Mouse (Mus musculus): ENCODE results near the gene Gm10974. TPM values are rescaled to one million over a fixed set of nuclear protein-coding genes. Genes with fewer than 3 reads are reported as not detected.

The Gm10974 gene
- polyA plus RNA-seq, 1 experiment from 2014 or later, result not detected

- WGBS, result 72% methylated on average over 2 of the region's 2 CpGs
- Histone ChIP-seq H3K9me3 (0 out of 2 replicates have a peak, but pooled peaks cover 5% of the 10 kb centered on the region), H3K4me2 (no peak overlapping the region), H3K4me3 (replicated peaks) (no peak overlapping the region), H3K4me1 (peaks cover 6% of the 10 kb centered on the region), H3K9ac (no peak overlapping the region), H3K27me3 (replicated peaks) (no peaks in the 10 kb centered on the region), H3K27ac (no peak overlapping the region), H3K36me3 (0 out of 2 replicates have a peak, but pooled peaks cover 5% of the 10 kb centered on the region)
- ATAC-seq (ENCODE audit: insufficient read depth, low FRiP score, low read depth), result no peak
Measured at GRCm38 (mm10) chr7:66365411-66365810, 294 bp upstream of the Gm10974 start.

GRCm38 (mm10) chr7:66369071-66369933 is 3.6 kb downstream of the Gm10974 start:
- Histone ChIP-seq H3K9me3 (no peaks in the 10 kb centered on the region), H3K9ac (no peak overlapping the region), H3K4me2 (no peak overlapping the region), H3K4me3 (replicated peaks) (no peak overlapping the region), H3K36me3 (no peaks in the 10 kb centered on the region), H3K27ac (peak overlapping the region; percentile 31; the same call in 1 of the 2 replicates), H3K4me1 (peaks cover 6% of the 10 kb centered on the region), H3K27me3 (replicated peaks) (no peaks in the 10 kb centered on the region)
- WGBS, result 59% methylated on average over 5 of the region's 5 CpGs
- no peak for ATAC-seq (ENCODE audit: insufficient read depth, low FRiP score, low read depth)

- WGBS, result 54% methylated on average over 5 of the region's 5 CpGs
- H3K9me3 ChIP-seq, result no peaks in the 10 kb centered on the region
- H3K27ac ChIP-seq, result no peak overlapping the region
- no peaks in the 10 kb centered on the region for H3K36me3 ChIP-seq
- H3K4me1 ChIP-seq, result peaks cover 6% of the 10 kb centered on the region
- no peak overlapping the region for H3K4me2 ChIP-seq
- peak; percentile 20; the same call in 1 of the 2 replicates for ATAC-seq (ENCODE audit: insufficient read depth, low FRiP score, low read depth)
- H3K4me3 ChIP-seq (replicated peaks), result no peak overlapping the region
- no peak overlapping the region for H3K9ac ChIP-seq
- no peaks in the 10 kb centered on the region for H3K27me3 ChIP-seq (replicated peaks)
Measured at GRCm38 (mm10) chr7:66369934-66370445, 4.3 kb downstream of the Gm10974 start.

DNA sequence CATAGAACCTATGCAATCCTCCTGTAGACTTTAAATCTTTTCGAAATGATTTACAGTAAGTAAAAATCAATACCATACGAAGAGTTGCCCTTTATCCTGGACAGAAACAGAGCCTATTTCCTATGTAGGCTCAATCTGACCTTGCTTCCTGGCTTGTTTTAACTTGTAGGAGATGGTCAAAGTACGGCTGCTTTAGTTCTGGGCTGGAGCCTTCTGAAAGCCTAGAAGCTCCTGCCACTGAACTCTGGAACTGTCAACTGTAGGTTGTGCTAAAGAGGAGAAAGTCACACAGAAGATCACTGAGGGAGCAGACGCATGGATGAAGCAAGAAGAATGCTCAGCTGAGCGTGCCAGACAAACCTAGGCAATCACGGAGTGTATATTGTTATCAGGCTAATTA is 5.3 kb downstream of the Gm10974 start:
- Histone ChIP-seq H3K4me3 (replicated peaks) (no peak overlapping the region), H3K9me3 (no peaks in the 10 kb centered on the region), H3K27ac (no peak overlapping the region), H3K4me1 (peaks cover 6% of the 10 kb centered on the region), H3K9ac (no peak overlapping the region), H3K27me3 (replicated peaks) (no peaks in the 10 kb centered on the region), H3K4me2 (no peak overlapping the region), H3K36me3 (no peaks in the 10 kb centered on the region)
- 74% methylated on average over 6 of the region's 6 CpGs for WGBS
- ATAC-seq (ENCODE audit: insufficient read depth, low FRiP score, low read depth), result no peak

DNA sequence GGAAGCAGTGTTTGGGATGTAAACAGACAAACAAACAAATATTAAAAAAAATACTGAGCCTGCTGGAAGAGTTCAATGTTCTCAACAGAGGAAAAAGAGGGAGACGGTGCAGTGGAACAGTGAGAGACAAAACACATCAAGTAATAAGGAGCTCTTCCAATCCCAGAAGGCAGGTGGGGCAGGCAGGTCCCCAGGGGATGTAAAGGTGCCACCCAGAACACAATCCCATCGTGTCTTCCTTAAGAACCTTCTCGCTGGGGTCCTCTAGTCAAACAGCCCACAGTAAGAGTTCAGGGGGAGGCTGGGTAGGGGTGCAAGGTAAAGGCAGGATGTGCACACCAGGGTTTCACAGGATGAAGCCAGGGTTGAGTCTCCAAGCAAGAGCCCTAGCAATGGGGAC is 7.7 kb downstream of the Gm10974 start:
- no peaks in the 10 kb centered on the region for H3K9me3 ChIP-seq
- no peak overlapping the region for H3K4me3 ChIP-seq (replicated peaks)
- peaks cover 6% of the 10 kb centered on the region for H3K4me1 ChIP-seq
- 89% methylated on average over 3 of the region's 3 CpGs for WGBS
- no peak overlapping the region for H3K27ac ChIP-seq
- no peak overlapping the region for H3K9ac ChIP-seq
- no peak for ATAC-seq (ENCODE audit: insufficient read depth, low FRiP score, low read depth)
- H3K27me3 ChIP-seq (replicated peaks), result no peaks in the 10 kb centered on the region
- H3K4me2 ChIP-seq, result no peak overlapping the region
- no peaks in the 10 kb centered on the region for H3K36me3 ChIP-seq

DNA sequence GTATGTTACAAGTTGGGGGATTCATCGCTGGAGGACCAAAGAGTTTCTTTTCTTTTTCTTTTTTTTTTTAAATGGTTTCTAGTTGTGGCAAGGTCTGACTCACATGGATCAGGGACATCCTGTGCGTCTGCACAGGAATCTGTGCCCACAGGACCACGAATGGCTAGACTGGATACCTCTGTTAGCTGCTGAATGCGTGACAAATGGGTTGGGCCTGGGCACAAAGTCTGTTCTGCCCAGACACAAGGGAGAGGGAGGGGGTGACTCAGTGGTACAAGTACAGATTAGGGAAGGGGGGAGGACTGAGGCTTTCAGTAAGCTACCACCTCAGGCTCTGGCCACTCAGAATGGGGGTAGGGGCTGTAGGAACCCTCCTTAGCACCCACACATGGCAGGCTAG is 10.0 kb downstream of the Gm10974 start:
- Histone ChIP-seq H3K9ac (no peak overlapping the region), H3K4me1 (no peaks in the 10 kb centered on the region), H3K9me3 (no peaks in the 10 kb centered on the region), H3K27me3 (replicated peaks) (no peaks in the 10 kb centered on the region), H3K4me3 (replicated peaks) (no peak overlapping the region), H3K27ac (peak overlapping the region; percentile 82), H3K4me2 (no peak overlapping the region), H3K36me3 (no peaks in the 10 kb centered on the region)
- no peak for ATAC-seq (ENCODE audit: insufficient read depth, low FRiP score, low read depth)
- WGBS, result 82% methylated on average over 4 of the region's 4 CpGs

DNA sequence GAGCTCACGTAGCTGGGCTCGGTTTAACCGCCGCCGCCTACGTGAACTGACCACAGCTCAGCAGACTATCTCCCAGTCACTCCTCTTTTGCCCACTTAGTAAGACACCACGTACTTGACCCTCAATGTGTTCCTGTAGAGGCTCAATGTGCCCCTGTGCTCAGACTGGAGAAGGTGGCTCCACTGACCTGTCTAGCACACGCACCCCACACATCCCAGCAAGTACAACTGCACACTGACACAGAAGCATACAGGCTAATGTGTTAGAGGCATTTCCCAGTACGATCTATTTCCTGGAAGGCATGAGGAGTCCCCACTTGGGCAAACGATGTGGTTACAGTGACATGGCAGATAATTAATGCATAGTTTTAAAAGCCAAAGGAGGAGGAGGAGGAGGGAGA is 10.9 kb downstream of the Gm10974 start:
- H3K4me3 ChIP-seq (replicated peaks), result no peak overlapping the region
- no peaks in the 10 kb centered on the region for H3K9me3 ChIP-seq
- H3K4me2 ChIP-seq, result no peak overlapping the region
- H3K9ac ChIP-seq, result no peak overlapping the region
- ATAC-seq (ENCODE audit: insufficient read depth, low FRiP score, low read depth), result peak; percentile 55; the same call in 1 of the 2 replicates
- H3K27ac ChIP-seq, result peak overlapping the region; percentile 82
- no peaks in the 10 kb centered on the region for H3K4me1 ChIP-seq
- 71% methylated on average over 10 of the region's 10 CpGs for WGBS
- H3K27me3 ChIP-seq (replicated peaks), result no peaks in the 10 kb centered on the region
- no peaks in the 10 kb centered on the region for H3K36me3 ChIP-seq

DNA sequence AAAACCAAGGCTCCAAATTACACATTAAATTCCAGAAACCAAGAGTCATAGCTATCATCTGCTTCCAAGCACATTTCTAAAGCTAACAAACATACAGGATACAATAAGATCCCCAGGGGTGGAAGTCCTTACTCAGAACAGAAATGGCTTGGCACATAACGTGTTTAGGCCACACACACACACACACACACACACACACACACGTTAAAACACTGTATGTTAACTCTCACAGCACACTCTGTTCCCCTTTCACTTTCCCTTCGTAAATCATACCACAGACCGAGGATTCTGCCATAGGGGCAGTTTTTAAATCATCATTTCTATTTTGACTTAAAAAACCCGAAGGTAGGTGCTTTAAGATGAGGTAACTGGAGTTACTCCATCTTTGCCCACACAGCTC is 18.5 kb downstream of the Gm10974 start:
- no peak overlapping the region for H3K9ac ChIP-seq

DNA sequence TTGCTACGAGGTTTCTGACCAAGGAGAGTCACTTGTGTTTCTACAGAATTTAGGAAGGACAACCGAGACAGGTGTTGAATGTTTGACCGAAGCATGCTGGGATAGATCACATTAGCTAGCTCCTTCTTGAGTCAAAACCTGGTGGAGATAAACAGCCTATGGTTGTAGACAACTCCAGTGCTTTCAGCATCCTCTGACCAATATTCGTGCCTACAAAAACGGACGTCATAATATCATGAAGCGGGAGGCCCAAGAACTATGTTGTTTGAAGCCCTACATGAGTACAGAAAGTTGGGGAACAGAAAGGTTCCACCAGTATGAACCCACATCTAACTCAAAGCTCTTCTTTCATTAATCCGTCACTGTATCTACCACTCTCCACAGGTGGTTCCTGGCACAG is 19.2 kb downstream of the Gm10974 start:
- H3K4me1 ChIP-seq, result peaks cover 13% of the 10 kb centered on the region
- H3K36me3 ChIP-seq, result no peaks in the 10 kb centered on the region
- H3K4me2 ChIP-seq, result no peak overlapping the region
- H3K27me3 ChIP-seq (replicated peaks), result no peaks in the 10 kb centered on the region
- no peak overlapping the region for H3K9ac ChIP-seq
- H3K4me3 ChIP-seq (replicated peaks), result no peak overlapping the region
- ATAC-seq (ENCODE audit: insufficient read depth, low FRiP score, low read depth), result no peak
- no peak overlapping the region for H3K27ac ChIP-seq
- no peaks in the 10 kb centered on the region for H3K9me3 ChIP-seq
- WGBS, result 88% methylated on average over 8 of the region's 8 CpGs

More for the DNA sequence above, 18.5 kb downstream of the Gm10974 start:
- Histone ChIP-seq H3K36me3 (no peaks in the 10 kb centered on the region), H3K9me3 (no peaks in the 10 kb centered on the region), H3K27me3 (replicated peaks) (no peaks in the 10 kb centered on the region), H3K4me2 (no peak overlapping the region), H3K4me1 (peaks cover 13% of the 10 kb centered on the region), H3K27ac (no peak overlapping the region), H3K4me3 (replicated peaks) (no peak overlapping the region)
- WGBS, result 53% methylated on average over 5 of the region's 5 CpGs
- ATAC-seq (ENCODE audit: insufficient read depth, low FRiP score, low read depth), result no peak

GRCm38 (mm10) chr7:66385826-66386225 is 20.1 kb downstream of the Gm10974 start:
- Histone ChIP-seq H3K4me3 (replicated peaks) (no peak overlapping the region), H3K4me2 (no peak overlapping the region), H3K27me3 (replicated peaks) (no peaks in the 10 kb centered on the region), H3K9ac (no peak overlapping the region), H3K36me3 (no peaks in the 10 kb centered on the region), H3K27ac (no peak overlapping the region), H3K4me1 (peaks cover 13% of the 10 kb centered on the region), H3K9me3 (no peaks in the 10 kb centered on the region)
- ATAC-seq (ENCODE audit: insufficient read depth, low FRiP score, low read depth), result no peak
- WGBS, result 92% methylated on average over 9 of the region's 12 CpGs

- Histone ChIP-seq H3K9ac (no peak overlapping the region), H3K36me3 (no peaks in the 10 kb centered on the region), H3K4me3 (replicated peaks) (no peak overlapping the region), H3K9me3 (no peaks in the 10 kb centered on the region), H3K4me1 (peaks cover 13% of the 10 kb centered on the region), H3K27me3 (replicated peaks) (no peaks in the 10 kb centered on the region), H3K27ac (no peak overlapping the region), H3K4me2 (no peak overlapping the region)
- WGBS, result 89% methylated on average over 6 of the region's 6 CpGs
- no peak for ATAC-seq (ENCODE audit: insufficient read depth, low FRiP score, low read depth)
Measured at GRCm38 (mm10) chr7:66386411-66386810, 20.7 kb downstream of the Gm10974 start.

GRCm38 (mm10) chr7:66387419-66387812 is 21.7 kb downstream of the Gm10974 start:
- H3K4me2 ChIP-seq, result peak overlapping the region; percentile 91
- 3% methylated on average over 13 of the region's 13 CpGs for WGBS
- H3K27ac ChIP-seq, result peak overlapping the region; percentile 55

More at GRCm38 (mm10) chr7:66387419-66387812, 21.7 kb downstream of the Gm10974 start:
- Histone ChIP-seq H3K36me3 (no peaks in the 10 kb centered on the region), H3K9me3 (no peaks in the 10 kb centered on the region), H3K4me1 (peaks cover 13% of the 10 kb centered on the region), H3K27me3 (replicated peaks) (no peaks in the 10 kb centered on the region), H3K9ac (peak overlapping the region; percentile 55), H3K4me3 (replicated peaks) (peak overlapping the region; percentile 79)
- ATAC-seq (ENCODE audit: insufficient read depth, low FRiP score, low read depth), result no peak

All from stomach, embryonic 15.5 days (tissue).